Mouse (Mus musculus): ENCODE measurements at regions not wholly inside any gene's neighbourhood (a gene's known extent, or its start where the extent isn't known, plus 50 kb on each side); places are given as distances from the start of the nearest gene placed in this dataset.
A peak's percentile ranks its signal among the peaks of the same experiment; 100 is the strongest.

DNA sequence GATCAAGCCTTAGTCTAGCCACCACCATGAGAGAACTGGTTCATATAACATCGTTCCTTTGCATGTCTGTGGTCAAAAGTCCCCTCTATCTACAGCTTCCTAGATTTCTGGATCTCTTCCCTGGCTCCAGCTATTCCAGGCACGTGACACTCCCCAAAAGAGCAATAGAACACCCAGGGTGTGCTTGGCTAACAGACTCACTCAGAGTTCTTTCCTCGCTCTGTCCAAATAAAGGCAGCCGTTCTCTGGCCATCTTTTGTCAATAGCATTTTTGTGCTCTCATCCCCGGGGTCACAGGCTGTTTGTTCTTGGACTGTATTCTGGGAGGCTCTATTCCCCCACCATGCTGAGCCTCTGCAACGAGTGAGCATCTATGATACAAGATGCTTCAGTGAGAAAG, 87.3 kb upstream of the Nckap5 start:
- peak; percentile 30 for DNase-seq (ENCODE audit: low spot score)

GRCm38 (mm10) chr1:126916369-126916768, 85.8 kb upstream of the Nckap5 start:
- no peak for DNase-seq (ENCODE audit: low spot score)

DNA sequence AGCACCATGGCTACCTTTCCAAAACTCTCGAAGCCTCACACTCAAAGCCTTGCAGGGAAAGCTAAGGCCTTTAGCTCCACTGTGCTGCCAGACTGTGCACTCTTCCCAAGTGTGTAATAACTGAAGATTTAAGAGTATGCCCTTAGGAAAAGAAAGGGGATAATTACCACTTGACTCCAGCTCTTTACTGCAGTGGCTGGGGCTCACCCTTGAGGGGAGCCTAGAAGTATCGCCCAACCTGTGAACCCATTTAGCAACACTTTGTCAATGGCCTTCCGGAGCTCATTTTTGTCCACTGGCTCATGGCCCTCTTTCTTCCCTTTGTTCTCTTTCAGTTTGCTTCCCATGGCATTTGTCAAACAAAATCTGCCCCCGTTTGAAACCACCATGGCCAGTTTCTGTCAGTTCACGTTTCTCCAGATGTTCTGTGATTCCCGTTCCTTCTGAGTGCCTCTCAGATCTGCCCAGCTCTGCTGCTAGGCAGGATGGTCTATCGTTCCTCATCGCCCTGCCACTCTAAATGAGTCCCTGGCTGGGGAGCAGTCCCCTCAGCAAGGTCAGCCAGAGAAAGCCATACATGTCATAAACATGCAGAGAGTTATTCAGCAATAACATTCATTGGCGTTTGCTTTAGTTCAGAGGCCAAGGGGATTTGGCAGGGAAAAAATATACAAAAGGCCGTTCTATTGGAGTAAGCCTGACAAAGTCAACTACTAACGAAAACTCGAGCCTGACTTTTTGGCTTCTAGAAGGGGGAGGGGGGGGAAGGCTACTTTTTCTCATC, 80.9 kb upstream of the Nckap5 start:
- no peak for DNase-seq (ENCODE audit: low spot score)

DNA sequence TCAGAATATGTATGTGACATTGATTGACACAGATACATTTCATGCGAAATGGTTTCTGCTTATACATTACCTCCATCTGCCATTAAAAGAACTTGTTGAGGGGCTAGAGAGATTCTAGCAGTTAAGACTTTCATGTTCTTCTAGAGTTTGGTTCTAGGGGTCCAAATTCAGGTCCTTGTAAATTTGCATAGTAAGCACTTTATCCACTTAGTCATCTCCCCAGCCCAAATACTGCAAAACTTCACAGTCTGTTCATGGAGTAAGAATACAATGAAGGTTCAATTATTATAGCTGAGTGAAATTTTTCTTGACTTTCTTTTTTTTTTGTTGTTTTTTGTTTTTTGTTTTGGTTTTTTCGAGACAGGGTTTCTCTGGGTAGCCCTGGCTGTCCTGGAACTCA, 76.8 kb upstream of the Nckap5 start:
- no peak for DNase-seq (ENCODE audit: low spot score)

- DNase-seq (ENCODE audit: low spot score): no peak
Measured at GRCm38 (mm10) chr1:126898484-126898883, 67.9 kb upstream of the Nckap5 start.

GRCm38 (mm10) chr1:126896895-126897294, 66.3 kb upstream of the Nckap5 start:
- DNase-seq (ENCODE audit: low spot score): no peak

- no peak for DNase-seq (ENCODE audit: low spot score)
Measured at GRCm38 (mm10) chr1:126880801-126881200, 50.2 kb upstream of the Nckap5 start.

Measured in testis, postnatal 14 days (tissue).